Mouse (Mus musculus): ENCODE measurements at regions not wholly inside any gene's neighbourhood (a gene's known extent, or its start where the extent isn't known, plus 50 kb on each side); places are given as distances from the start of the nearest gene placed in this dataset.
A peak's percentile ranks its signal among the peaks of the same experiment; 100 is the strongest.
"Not testable (repeated sequence)": the region's sequence is repeated elsewhere in the genome, so short reads cannot be mapped to it uniquely, and the experiment has no call there.

DNA sequence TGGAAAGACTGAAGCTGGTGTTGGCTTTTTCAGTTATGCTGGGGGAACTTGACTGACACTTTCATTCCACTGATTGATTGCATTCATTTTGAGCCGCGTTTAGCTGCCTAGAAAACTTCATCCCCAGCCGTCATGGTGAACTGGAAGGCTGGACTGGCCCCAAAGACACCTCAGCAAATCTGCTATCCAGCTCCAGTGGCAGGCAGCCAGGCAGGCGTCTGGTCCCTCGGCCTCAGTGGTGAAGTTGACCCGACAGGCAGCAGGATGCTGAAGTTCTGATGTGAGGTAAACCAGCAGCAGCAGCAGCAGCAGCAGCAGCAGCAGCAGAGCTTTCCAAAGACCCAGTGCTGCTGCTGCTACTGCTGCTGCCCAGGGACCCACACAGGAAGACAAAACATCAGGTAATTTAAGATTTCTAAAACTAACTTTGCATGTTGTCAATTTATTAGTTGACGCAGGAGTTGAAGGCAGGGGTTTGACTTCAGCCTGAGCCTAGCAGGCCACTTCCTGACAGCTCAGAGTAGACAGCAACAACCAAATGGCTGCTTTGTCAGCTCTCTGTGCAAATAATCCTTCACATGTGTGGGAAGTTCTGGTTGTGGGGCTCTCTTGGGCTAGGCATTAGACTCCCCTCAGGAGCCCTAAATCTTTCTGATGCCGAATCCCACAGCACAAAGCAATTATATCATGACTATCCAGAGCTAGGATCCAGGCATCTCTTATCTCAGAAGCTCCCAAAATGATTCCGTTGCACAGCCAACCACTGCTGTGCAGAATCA is 200.4 kb upstream of the Nhs start:
- no peak for DNase-seq

GRCm38 (mm10) chrX:162348341-162348740 is 188.8 kb upstream of the Nhs start:
- DNase-seq: no peak

- no peak for DNase-seq
These were observed 188.4 kb upstream of the Nhs start for GRCm38 (mm10) chrX:162347886-162348285.

DNA sequence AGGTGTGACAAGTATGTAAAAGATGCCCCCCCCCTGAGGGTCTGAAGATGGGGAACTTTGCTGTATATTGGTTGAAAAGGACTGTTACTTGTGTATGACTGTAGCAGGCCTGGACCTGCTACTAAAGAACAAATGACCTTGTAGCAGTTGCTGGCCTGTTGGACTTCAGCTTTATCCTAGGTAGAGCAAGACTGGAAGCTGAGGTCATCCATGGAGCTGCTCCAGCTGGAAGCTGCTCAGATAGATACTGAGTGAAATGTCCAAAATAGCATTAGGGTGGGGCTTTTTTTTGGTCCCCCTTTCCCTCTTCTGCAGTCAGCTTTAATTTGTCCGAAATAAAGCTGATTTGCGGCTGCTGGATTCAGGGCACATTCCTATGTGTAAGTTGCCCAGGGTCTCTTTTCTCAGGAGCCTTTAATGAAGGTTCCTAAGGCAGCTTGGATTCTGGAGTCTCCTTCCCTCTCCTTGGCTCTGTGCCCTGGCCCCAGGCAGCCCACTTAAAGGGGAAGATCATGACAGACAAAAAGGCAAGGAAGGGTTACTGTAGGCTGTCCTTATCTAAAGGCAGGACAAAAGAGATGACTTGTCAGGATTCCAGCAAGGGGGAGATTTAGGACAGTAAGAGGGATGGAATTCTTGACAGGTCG is 186.1 kb upstream of the Nhs start:
- peak; percentile 24 for DNase-seq

GRCm38 (mm10) chrX:162332121-162332520 is 172.6 kb upstream of the Nhs start:
- no peak for DNase-seq

DNA sequence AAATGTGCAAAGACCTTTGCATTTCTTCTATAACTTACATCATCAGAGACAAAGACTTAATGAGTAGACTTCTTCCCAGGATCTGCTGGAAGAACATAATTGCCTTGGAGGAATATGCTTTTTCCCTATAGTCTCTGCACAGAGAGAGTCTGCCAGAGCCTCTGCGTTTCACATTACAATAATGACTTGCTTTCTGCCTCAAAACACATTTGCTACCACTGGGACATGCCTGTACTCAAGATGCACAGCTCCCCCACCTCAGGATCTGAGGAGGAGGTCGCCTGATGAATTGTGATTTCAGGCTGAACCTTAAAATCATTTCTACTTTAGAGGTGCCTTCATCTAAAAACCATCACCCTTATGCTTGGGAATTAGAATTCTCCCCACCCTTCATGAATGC is 148.1 kb upstream of the Nhs start:
- no peak for DNase-seq

DNA sequence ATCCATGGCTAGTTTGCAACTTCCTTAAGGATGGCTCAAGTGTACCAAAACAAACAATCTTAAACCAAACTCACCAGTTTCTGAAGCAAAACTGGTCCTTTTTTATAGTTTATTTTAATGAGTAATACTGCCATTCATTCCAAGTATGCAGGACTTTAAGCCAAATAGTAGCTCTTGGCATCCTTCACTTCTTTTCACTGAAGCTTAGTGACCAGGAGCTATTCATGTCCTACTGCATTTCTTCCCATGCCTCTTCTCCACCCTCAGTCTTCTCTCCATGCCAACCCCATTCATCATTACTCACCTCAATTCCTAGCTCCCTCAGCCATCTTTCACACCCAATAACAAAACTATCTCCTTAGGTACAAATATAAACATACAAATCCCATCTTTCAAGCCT is 144.6 kb upstream of the Nhs start:
- no peak for DNase-seq

DNA sequence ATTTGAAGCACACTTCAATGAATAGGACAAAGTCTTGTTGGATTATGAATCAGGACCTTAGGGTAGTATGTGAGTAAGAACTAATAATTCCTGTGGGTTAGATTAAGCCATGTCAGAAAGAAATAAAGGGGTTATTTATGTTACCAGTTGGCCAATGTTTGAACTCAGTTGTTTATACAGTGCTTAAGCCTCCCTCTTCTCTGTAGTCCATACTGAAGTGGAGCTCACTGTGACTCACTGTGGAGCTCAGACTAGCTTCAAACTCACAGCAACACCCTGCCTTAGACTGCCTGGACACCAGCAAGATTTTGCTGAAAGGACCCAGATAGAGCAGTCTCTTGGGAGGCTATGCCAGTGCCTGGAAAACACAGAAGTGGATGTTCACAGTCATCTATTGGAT is 143.3 kb upstream of the Nhs start:
- DNase-seq: no peak

DNA sequence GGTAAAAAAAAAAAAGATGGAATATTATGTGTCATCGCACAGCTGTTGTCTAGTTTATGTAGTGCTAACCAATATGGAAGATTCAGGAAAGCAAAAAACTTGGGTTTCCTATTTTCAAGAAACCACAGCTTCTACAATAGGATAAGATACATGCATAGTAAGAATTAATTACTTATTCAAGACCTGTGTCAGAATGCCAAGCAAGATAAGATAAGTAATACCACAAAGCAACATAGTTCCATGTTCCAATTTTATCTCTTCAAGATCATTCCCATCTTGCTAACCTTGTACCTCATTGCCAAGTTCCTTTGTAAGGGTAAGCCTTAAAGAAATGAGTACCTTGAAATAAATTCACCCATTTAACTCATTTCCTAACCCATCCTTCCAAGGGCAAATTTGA is 131.7 kb upstream of the Nhs start:
- DNase-seq: no peak

DNA sequence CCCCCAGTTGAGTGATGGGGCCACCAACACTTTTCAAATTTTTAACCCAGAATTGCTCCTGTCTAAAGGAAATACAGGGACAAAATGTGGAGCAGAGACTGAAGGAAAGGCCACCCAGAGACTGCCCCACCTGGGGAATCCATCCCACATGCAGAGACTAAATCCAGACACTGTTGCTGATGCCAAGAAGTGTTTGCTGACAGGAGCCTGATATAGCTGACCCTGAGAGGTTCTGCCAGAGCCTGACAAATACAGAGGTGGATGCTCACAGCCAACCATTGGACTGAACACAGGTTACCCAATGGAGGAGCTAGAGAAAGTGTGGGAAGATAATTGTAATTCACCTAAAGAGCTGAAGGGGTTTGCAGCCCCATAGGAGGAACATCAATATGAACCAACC is 126.6 kb upstream of the Nhs start:
- DNase-seq: not testable (repeated sequence)

GRCm38 (mm10) chrX:162284252-162284651 is 124.7 kb upstream of the Nhs start:
- DNase-seq: no peak

GRCm38 (mm10) chrX:162282690-162283089 is 123.2 kb upstream of the Nhs start:
- no peak for DNase-seq

DNA sequence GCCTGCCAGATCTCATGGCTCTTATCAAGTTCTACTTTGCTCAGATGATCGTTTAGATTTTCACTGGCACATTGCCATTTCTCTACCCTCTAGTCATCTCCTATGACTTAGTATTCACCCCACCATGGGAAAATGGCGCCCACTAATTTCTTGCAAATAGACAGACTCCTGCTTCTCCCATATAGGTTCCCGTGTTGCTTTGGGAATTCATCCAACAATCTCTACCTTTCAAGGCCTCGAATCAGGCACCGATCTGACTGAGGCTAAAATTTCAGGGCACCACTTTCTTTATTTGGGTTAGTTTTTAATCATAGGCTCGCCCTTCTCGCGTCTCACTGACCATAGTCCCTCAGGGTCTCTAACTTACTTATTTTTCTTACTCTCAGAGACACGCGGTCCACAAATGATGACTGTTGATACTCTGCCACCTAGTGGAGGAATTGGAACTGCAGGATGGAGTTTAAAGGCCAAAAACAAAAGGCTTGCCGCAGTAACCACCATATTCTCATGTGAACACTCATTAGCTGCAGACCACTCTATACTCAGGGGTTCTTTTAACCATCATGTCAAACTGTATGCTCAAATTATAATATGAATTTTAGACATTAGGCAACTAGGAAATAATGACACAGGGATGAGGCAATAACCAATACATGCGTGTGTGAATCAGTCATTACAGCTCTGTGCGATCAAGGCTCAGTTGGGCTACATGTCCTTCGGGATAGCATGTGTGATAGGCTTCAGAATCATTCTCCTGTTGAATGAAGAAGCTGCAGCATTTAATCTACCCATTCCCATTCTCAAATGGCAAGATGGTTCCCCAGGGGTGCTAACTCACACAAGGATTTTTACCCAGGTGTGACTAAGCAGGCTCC is 119.5 kb upstream of the Nhs start:
- DNase-seq: peak; percentile 17

DNA sequence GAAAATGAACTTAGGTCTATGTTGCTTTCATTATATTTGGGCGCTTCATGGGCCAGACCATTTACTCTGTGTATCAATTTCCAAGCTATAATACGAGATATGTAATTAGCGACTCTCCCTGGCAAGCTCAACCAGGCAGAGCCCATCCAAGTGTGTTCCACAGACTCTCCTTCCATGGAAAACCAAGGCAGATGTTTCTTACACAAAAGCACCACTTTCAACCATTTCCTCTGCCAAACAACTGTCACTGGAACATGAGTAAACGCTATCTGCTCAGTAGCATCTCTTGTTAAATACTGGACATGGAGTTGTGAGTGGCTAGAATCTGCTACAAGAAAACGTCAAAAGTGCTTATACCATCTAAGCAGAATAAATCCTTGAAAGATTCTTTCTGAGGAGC is 115.1 kb upstream of the Nhs start:
- DNase-seq: no peak

- DNase-seq: no peak
These were observed 111.7 kb upstream of the Nhs start for GRCm38 (mm10) chrX:162271189-162271588.

GRCm38 (mm10) chrX:162268918-162269317 is 109.4 kb upstream of the Nhs start:
- no peak for DNase-seq

DNA sequence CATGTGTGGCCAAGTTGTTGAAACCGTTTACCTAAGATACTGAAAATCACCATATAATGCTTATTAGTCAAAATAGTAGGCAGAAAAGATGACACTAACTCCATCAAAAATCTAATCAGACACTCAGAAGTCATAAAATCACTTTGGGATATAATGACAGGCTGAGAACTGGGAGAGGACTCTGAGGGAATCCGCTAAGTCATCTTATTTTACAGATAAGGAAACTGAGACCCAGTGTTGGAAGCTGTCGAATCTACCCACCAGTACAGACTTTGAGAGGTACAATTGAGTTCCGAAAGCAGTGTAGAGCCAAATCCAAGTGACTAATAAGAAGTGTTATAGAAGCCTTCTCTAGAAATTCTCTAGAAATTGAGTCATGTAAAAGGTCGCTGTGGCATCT is 108.6 kb upstream of the Nhs start:
- DNase-seq: no peak

- no peak for DNase-seq
These were observed 108.1 kb upstream of the Nhs start for GRCm38 (mm10) chrX:162267679-162268078.

GRCm38 (mm10) chrX:162266769-162267168 is 107.2 kb upstream of the Nhs start:
- no peak for DNase-seq

DNA sequence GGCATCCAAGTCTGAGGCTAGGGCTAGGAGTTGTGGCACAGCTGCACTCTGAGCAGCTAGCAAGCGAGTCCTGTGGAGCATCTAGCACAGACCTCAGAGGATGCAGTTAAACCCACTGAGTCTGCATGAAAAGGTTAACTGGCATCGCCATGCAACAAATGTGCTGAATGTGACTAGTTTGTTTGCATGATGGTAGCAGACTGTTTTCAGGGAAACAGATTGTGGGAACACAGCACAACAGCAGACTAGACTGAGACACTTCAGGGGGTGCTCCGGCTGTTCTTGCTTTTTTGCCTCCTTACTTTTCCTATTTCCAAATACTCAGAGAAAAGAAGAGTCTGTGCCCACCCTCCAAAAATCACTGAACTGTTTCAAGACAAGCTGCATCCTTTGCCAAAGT is 97.9 kb upstream of the Nhs start:
- no peak for DNase-seq

GRCm38 (mm10) chrX:162255873-162256272 is 96.3 kb upstream of the Nhs start:
- no peak for DNase-seq

DNA sequence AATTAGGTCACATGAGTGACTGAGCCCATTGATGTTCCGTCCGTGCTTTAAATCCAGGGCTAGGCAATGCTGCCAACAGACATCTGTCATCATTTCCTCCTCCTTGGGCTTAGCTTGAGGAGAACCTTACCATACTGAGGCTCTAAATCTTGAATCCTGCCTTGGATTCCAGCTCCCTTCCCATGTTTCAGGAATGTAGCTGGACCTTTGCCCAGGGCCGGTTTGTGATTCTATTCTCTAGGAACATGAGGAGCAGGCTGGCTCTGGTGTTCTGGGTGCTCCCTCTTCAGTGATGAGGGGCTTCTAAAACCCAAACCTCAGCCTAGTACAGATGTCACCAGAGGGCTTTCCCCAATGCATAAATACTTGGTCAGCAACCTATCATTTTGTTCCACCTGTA is 81.8 kb upstream of the Nhs start:
- DNase-seq: no peak

GRCm38 (mm10) chrX:162235552-162235951 is 76.0 kb upstream of the Nhs start:
- DNase-seq: no peak

DNA sequence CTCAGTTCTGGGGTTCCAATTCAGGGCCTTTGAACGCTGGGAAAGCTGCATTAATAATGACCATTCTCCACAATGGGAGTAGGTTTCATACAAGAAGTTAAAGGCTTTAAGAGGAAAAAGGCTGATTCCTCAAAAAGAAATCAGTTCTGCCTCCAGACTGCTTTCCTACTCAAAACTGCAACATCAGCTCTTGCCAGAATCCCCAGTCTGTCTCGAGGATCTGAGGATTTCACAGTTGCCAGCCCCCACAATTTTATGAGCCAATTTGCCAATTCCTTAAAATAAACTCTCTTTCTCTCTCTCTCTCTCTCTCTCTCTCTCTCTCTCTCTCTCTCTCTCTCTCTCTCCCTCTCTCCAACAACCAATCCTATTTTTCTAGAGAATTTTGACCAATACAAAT is 51.3 kb upstream of the Nhs start:
- DNase-seq: no peak

All from cerebellum, adult 9-11 months (tissue).